Mouse (Mus musculus) adipocyte (in vitro differentiated cells): ENCODE measurements at regions not wholly inside any gene's neighbourhood (a gene's known extent, or its start where the extent isn't known, plus 50 kb on each side); places are given as distances from the start of the nearest gene placed in this dataset.

ENCODE experiments used
- DNase-seq: peaks from one replicate; pipeline ENCODE4 v3.0.0-alpha.2; 2016; ENCODE audit warnings: low spot score

DNA sequence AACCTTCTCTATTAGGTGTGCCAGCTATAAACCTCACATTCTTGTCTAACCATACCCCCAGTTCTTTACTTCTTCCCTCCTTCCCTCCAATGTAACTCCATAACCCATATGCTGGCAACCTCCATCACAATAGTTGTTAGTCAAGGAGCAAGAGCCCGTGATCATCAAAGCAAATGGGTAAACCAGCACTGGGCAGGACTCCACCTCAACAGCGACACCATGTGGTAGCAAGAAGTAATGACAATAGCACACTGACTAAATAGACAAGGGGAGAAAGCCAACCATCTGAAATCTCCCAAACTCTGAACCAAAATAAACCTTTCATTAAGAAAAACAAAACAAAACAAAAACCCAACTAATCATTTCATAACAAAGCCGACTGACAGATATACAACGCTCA, 297.8 kb downstream of the Psat1 start:
- no peak for DNase-seq

DNA sequence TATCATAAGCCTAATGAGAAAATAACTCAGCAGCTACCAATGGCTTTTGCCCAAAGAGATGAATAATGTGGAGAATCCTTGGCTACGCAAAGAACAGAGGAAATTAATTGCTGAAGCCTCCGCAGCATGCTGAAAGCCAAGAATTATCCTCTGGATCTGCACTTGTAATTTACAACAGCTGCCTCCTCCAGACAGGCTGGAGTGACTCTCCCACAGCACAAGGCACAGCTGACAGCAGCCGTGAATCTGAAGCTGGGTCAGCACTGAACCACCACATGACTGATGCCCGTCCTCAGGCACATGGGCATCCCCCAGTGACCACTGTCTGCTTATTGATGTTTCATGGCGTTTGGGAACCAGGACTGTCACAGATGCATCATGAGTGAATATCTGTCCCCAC, 299.8 kb downstream of the Psat1 start:
- no peak for DNase-seq

DNA sequence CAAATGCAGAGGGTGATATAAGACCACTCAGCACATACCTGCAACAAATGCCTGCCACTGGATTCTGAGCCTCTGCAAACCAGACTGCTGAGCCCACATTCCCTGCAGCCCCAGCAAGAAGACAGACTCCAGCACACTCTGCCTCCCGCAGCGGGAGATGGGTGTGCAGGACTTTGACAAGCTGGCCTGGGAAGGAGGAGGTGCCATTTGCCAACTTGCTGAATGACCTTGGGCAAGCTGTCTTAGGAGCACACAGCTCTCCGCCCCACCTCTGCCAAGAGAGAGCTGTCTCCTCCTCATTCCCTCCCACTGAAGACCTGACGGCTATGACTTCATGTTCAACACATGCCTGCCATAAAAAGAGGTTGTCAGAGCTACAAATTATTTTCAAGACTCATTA, 302.4 kb downstream of the Psat1 start:
- no peak for DNase-seq

DNA sequence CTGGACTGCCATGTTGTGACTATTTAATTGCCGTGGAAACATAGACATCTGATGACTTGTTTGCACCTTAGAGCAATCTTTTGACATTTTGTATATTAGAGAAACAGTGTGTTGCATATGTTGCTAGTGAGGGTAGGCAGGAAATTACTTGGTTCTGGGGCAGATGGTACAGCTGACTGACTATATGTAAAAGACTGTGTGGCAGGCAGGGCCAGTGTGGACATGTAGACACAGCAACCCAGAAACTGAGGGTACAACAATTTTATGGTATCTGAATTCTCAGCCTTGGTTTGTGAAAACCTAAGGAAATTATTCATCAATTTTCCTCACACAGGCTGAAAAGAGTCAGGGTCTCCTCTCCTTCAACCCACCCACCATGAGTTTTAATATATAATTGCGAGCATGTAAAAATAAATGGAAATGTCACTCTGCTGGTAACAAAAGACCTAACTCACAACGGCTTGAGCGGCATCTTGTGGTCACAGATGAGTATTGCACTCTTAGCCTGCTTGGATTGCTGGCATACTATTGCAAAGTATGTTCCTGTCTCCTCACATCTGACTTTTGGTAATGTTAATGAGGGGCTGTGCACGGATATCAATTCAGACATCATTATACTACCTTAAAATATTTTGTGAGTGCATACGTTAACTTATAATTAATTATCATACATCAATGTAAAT, 329.8 kb downstream of the Psat1 start:
- peak; percentile 52 for DNase-seq

DNA sequence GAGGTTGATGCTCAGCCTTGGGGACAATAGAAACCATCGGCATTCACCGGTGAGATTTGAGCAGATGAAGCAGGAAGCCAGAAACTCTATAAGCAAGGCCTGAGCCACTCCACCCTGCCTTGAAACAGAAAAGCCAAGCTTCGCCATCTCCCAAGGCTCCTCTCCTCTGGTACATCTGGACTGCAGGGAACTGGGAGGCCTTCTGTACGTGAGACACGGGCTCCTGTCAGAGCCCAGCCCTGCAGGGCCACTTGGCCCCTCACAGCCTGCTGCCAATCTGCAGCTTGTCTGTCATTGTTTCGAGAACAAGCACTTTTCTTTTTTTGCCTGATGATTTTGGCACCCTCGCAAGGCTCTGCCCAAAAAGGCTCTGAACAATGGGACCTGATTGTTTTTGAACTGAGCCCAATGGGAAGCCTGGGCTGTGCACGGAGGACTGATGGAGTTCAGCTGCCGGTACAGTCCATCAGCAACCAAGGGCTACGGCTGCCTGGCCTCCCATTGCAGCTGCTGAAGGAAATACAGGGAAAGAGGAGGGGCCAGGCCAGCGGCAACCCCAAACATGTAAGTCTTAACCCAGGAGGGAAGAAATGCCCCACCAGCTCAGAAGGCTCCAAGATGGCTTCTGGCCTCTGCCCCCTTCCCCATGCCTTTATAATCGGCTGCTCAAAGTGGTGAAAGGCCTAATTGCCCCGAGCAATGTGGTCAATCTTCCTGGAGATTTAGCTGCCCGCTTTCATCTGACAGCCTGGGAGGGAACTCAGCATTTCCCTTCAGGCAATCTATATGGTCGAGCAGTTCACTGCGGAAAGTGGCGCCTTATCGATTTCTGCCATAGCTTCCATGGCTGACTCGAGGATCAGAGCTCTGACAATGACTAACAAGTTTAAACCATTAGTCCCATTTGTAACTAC, 332.2 kb downstream of the Psat1 start:
- no peak for DNase-seq

DNA sequence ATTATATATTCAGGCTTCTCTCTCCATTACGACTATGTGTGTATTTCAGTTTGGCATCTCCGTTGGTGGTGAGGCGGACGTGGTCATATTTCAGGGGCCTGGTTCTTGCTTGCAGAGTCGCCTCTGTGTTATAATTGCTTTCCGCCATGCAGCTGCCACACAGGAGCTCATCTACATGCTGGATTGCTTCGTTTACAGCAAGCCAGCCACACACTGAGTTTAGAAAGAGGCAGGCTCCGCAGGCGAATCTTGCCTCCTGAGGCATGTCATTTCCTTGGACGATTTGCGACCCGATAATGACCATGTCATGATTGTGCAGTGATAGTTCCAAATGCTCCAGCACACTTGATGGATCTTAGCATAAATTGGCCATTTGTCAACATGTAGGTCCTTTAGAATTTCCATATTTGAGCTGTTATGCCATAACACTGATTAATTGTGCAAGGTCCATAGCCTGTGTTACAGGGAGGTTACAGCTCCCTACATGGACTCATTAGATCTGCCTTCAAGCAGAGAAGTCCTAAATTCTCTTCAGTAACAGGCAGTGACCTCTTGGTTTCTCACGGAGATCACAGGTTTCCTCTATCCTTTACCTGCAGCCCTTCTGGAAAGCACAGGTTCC, 335.9 kb downstream of the Psat1 start:
- no peak for DNase-seq

DNA sequence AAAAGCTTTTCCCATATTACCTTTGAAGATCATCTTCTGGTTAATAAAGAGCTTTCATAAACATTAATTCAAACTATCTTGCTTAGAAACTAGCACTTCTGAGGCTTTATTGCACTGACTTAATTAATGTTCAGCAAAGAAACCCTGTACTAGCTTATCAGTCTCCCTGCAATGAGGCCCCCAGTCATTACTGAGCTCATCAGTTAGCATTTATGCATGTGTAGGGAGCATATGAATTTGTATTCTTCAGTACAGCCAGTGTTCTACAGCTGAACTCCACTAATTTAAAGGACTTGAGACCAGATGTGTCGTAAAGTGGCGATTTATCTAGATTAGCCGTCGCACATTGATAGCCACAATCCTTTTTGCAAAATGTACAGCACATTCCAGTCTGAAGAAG, 340.7 kb downstream of the Psat1 start:
- no peak for DNase-seq

DNA sequence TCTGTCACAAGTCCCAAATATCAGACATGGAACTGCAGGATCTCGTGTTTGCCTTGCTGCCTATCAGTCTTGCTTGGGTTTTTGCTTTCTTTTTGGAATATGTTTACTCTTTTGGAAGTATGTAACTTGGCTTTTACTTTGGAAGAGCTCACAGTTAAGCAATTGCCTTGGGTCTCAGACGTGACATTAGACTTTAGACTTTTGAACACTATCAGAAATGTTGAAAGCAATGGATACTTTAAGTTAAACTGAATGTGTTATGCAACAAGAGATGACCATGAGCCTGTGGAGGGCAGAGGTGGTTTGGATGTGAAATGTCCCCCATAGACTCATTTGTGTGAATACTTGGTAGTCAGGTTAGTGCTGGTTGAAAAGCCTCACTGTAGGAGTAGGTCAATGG, 354.3 kb downstream of the Psat1 start:
- no peak for DNase-seq

DNA sequence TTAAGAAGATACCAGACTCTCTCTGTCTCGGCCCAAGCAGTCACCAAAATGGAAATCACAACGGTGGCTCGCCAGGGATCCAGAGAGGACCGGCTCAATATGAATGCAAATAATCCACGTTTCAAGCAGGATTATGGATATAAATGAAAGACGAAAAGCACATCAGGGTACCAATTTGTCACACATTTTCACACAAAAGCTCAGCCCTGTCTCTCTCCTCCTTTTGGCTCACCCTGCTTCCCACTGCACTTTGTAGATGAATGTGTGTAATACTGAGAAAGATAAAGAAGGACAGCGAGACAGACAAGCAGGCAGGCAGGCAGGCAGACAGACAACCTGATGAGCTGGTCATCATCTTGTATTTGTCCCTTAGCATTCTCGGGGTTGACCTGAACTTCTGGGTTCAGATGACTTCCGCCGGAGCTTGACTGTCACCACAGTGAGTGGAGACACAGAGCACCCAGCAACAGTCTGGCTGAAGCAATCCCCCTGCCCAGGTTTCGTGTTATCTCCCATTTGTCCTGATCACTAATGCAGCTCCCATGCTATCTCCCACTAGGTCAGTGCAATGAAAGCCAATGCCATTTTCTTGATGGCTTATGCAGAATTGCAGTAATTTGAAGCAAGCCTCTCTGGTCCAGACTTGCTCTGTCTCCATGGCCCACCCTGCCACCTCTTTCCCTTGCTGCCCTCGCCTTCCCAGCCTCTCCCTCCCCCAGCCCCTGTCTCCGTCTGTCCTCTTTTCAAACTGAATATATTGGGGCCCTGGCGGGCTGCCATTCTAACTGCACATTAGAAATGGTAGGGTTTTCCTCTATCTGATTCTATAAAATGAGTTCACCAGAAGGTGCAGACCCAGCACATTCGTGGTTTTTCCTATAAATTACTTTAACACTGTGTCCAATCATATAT, 363.1 kb downstream of the Psat1 start:
- no peak for DNase-seq

DNA sequence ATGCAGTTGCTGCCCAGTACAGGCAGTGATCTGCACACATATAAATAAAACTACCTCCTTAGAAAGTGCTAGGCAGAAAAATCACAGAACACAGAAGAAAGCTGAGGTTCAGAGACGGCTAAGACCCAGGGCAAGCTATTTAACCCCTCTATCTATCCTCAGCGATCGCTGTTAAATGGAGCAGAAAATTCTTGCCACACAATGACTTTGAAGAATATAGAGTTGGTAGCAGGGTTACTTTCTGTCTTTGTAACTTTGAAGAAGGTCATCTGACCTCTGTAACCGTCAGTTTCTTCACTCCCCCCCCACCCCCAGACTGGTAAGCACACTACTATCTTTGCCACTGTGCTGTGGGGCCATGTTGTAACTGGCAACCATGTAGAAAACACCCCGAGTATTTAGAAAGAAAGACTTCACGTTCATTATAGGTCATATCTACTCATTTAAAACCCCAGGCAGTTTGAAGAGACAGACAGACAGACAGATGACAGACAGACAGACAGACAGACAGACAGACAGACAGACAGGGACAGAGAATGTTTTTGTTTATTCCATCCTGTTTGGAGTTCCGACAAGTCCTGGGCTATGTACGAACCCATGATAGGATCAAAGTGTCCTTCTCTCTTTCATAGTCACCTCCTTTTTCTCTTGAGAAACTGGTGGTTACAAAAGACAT, 363.9 kb downstream of the Psat1 start:
- no peak for DNase-seq

DNA sequence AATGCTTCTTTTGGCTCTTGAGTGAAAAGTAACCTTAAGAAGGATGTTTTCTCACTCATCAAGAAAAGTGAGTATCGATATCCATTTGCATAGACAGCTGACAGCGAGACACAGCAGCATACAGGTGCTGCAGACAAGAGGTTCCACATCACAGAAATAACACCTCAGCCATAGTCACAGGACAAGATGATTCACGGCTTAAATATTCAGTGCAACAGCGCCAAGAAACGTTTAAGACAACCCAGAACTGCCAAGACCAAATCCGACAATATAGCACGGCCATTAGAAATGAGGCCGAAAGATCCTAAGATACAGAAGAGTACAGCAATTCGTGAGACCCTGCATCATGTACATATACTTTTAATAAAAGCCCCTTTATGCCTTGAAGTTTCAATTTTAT, 375.9 kb downstream of the Psat1 start:
- no peak for DNase-seq

DNA sequence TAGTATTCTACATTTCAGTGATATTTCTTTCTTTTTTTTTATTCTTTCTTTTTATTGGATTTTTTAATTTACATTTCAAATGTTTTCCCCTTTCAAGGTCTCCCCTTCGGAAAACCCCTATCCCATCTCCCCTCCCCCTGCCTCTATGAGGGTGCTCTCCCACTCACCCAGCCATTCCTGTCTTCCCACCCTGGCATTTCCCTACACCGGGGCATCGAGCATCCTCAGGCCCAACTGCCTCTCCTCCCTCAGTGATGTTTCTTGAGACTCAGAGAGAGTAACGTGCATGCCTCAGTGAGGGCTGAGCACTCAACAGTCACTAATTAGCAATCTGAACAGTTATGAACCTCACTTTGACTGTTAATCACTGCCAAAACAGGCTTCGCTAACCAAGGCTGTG, 385.6 kb downstream of the Psat1 start:
- no peak for DNase-seq

DNA sequence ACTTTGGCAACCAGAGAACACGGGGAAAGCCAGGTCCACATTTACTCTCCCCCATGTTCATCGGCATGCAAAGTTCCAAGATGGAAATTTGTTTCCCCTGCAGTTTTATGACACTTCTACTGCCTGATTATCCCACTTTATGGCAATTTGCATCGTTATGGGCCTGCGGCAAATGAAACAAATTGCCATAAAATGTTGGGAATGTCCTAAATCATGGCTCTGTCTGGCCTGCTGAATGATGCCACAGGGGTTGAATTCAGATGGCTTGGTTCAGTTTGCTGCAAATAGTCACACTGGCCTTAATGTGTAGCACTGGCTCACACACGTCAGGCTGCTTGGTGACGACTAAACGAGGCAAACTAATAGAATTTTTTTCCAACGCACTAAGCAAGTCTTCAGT, 393.2 kb downstream of the Psat1 start:
- DNase-seq: no peak

DNA sequence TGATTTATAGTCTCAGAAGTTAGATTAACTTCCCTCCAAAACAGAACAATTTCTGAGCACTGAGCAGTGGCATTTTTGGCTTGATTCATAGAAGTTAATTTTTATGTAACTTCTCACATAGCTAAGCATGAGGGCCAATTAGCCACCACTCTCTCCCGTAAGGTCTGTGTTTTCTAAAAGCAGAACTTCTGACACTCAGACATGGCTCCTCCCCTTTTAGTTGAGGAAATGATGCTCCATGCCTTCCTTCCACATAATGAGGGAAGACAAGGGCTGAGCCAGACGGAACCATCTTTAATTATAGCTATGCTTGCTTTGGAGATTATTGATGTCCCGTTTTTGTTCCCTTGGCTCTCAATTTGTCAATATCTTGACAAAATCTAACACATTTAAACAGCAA, 429.3 kb downstream of the Psat1 start:
- no peak for DNase-seq

DNA sequence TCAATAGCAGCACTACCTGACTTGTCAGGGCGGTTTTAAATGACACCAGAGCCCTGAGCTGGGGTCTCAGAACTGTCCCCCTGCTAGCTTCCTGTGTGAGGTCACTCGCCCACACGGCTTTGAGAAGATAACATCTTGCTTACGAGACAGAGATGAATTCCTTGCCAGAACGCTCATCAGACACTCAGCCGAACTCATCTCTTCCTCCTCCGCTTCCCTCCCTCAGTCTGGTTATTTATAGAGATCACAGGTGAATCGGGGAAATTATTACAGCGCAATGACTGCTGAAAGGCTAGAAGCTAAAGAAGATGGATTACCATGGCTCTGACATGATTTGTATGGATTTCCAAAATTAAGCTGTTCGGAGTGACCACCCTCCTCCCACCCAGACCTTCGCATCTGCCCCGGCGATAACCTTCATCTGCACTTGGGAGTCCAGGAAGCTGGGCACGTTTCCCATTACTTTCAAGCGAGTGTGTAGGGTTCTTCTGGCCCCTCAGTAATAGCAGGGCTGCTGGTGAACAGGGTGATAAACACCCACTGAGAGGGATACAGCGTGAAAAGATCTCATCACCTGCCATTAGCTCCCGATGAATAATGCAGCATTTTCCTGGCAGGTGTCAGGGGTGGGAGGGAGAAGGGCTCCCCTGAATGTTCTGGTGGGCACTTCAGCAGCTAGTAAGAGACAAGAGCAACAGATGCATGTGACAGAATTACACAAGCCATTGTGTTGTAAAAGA, 430.4 kb downstream of the Psat1 start:
- no peak for DNase-seq

DNA sequence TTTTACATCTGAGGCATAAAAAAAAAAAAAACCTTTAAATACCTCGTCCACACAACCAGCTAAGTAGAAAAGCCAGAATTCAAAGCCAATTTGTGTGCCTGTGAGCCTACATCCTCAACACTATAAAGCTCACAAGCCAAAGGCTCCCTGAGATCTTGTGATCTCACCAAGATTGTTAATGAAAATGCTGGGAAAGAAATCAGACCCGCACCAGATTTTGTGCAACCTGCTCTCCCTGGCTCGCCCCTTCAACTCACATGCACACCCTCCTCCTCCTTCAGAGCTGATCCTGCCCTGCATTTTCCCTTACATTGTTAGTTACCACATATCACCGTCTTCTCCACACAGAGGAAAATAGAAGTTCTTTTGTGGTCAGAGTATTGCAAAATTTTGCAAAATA, 433.9 kb downstream of the Psat1 start:
- DNase-seq: no peak

DNA sequence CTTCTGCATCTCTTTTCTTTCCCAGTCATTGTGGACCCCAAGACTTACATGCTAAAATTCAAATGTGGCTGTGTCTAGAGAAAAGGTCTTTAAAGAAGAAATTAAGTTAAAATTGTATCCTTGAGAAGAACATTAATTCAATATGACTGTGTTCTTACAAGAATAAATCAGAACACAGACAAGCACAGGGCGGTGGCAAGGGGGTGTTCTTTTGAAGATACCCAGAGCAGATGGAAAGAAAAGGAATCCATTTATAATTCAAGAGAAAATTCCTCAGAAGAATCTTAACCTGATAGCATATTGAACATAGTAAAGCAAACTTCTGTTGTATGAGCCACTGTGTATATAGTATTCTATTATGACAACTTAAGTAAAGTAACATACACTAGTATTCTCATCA, 436.7 kb downstream of the Psat1 start:
- no peak for DNase-seq

DNA sequence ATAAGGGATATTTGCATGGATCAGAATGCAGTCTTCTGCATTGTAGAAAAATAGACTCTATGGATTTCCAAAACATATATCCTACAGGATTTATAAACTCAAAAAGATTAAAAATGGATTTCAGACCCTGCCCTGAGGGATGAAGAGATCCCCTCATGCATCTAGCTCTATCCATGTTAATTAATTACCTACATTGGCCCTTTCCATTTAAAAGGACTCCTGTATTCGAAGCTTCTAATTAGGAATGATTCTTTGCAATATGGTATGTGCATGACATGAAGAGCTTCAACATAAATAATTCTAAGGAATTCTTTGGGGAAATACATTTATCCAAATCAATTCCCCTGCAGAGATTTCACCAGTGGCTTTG, 444.2 kb downstream of the Psat1 start:
- no peak for DNase-seq

DNA sequence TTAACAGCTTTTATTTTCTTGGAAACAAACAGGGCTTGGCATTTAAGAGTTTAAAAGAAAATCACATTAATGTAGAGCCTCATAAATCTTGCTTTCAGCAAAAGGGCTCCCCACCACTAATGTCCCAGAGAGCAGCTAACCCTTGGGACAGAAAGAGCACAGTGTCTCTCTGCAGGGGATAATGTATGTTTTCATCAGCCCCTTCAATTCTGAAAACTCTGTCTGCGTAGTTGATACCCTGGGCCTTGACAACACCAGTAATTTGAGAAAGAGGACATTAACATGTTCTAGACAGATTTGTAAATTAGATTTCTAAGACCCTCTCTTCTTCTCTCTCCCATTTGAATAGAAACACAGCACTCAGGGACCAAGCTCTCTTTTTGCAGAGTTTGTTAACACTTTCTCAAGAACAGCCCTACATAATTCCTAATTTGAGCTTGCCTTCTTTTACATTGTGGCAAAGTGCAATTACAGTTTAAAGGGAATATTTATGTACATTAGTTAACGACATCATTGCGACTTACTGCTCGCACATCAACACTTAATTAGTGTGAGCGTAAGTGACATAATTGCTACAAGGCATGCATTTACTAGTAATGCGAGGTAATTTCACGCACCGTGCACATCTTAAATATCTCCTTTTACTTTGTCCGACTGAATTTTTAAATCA, 444.7 kb downstream of the Psat1 start:
- no peak for DNase-seq

DNA sequence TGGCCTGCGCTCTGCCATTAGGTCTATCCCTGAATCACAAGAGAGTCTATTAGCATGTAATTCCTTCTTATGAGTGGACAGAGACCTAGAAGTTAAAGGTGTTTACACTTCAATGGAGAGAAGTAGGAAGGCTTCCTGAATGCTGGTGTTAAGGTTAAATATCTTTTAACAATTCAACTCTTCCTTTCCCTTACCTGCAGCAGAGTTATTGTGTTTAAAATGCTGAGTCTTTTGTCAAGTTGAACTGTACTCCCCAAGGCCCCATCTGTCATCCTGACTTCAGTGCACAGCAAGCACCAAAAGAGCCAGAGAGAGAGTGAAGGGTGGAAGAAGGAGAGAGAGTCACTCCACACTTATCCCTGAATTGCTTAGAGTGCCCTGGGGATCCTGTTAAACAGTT, 451.6 kb downstream of the Psat1 start:
- no peak for DNase-seq
